Mouse (Mus musculus): Measurements from ENCODE around the gene Zfp217. TPM values are rescaled to one million over a fixed set of nuclear protein-coding genes. Genes with fewer than 3 reads are reported as not detected.

Gene Zfp217
- polyA plus RNA-seq, 1 experiment from 2014 or later: 4.9 TPM

GRCm38 (mm10) chr2:170076941-170077490 is 70.9 kb downstream of the Zfp217 start:
- Histone ChIP-seq H3K4me3 (ENCODE audit: low read depth, low read length) (no peak overlapping the region), H3K4me1 (ENCODE audit: insufficient read depth) (peaks cover 9% of the 10 kb centered on the region), H3K27me3 (ENCODE audit: insufficient read depth, low read length) (no peaks in the 10 kb centered on the region), H3K27ac (ENCODE audit: low read depth) (no peak overlapping the region), H3K9ac (no peak overlapping the region), H3K4me2 (no peak overlapping the region), H3K9me3 (ENCODE audit: low read depth, low read length) (no peaks in the 10 kb centered on the region), H3K36me3 (ENCODE audit: insufficient read depth) (no peaks in the 10 kb centered on the region)
- WGBS: 57% methylated on average over 6 of the region's 6 CpGs
- TF ChIP-seq CTCF (IDR thresholded peaks at IDR 0.05; ENCODE audit: low read depth): peak; percentile 39; the same call in 1 of the 2 replicates
- DNase-seq (peak; percentile 52), ATAC-seq (ENCODE audit: insufficient read depth) (no peak)

DNA sequence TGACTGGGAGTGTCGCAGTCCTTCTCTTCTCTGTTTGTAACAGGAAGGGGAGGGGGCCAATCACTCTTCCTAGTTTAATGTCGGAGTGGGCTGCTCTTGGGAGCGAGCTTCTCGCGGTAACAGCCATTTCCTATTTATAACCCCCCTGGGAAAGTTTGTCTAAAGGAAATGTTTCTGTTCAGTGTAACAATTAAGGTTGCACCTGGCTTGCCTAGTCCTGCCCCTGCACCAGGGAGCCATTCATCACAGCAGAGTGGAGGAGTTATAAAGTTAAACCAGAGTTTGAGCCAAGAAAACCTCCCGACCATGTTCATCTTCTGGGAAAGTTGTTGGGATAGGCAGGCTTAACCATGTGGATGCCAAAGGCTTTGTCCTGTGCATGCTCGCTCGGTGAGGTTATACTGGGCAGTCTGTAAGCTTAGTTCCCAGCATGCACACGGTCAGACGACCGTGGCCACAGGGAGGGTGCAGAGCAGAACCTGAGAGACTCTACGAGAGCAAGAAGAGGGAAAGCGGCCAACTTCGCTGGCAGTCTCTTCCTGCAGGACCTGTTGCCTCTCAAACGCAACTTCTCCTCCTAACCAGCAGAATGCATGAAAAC is 77.2 kb downstream of the Zfp217 start:
- no peaks in the 10 kb centered on the region for H3K36me3 ChIP-seq (ENCODE audit: insufficient read depth)
- H3K4me1 ChIP-seq (ENCODE audit: insufficient read depth): 0 out of 2 replicates have a peak, but pooled peaks cover 3% of the 10 kb centered on the region
- DNase-seq: peak; percentile 72
- peak overlapping the region; percentile 44; the same call in 1 of the 2 replicates for H3K27ac ChIP-seq (ENCODE audit: low read depth)
- peak overlapping the region; percentile 57 for H3K4me2 ChIP-seq
- H3K9ac ChIP-seq: 0 out of 2 replicates have a peak overlapping the region, but pooled peaks have one; percentile 23
- 26% methylated on average over 15 of the region's 15 CpGs for WGBS
- H3K27me3 ChIP-seq (ENCODE audit: insufficient read depth, low read length): no peaks in the 10 kb centered on the region
- TF ChIP-seq CTCF (IDR thresholded peaks at IDR 0.05; ENCODE audit: low read depth): no peak
- peak; percentile 79; the same call in 1 of the 2 replicates for ATAC-seq (ENCODE audit: insufficient read depth)
- peak overlapping the region; percentile 3 for H3K4me3 ChIP-seq (ENCODE audit: low read depth, low read length)
- H3K9me3 ChIP-seq (ENCODE audit: low read depth, low read length): no peaks in the 10 kb centered on the region

GRCm38 (mm10) chr2:170069976-170070375 is 77.9 kb downstream of the Zfp217 start:
- no peaks in the 10 kb centered on the region for H3K36me3 ChIP-seq (ENCODE audit: insufficient read depth)
- no peak for ATAC-seq (ENCODE audit: insufficient read depth)
- no peaks in the 10 kb centered on the region for H3K27me3 ChIP-seq (ENCODE audit: insufficient read depth, low read length)
- H3K9me3 ChIP-seq (ENCODE audit: low read depth, low read length): no peaks in the 10 kb centered on the region
- H3K4me2 ChIP-seq: peak overlapping the region; percentile 57; the same call in 1 of the 2 replicates
- no peak overlapping the region for H3K9ac ChIP-seq
- no peak for TF ChIP-seq CTCF (IDR thresholded peaks at IDR 0.05; ENCODE audit: low read depth)
- peak; percentile 57 for DNase-seq
- no peak overlapping the region for H3K4me3 ChIP-seq (ENCODE audit: low read depth, low read length)
- H3K27ac ChIP-seq (ENCODE audit: low read depth): no peak overlapping the region; the same call in 1 of the 2 replicates
- 63% methylated on average over 5 of the region's 5 CpGs for WGBS
- H3K4me1 ChIP-seq (ENCODE audit: insufficient read depth): 0 out of 2 replicates have a peak, but pooled peaks cover 3% of the 10 kb centered on the region

- H3K9ac ChIP-seq: no peak overlapping the region
- 83% methylated on average over 3 of the region's 3 CpGs for WGBS
- DNase-seq: no peak
- no peak overlapping the region for H3K4me3 ChIP-seq (ENCODE audit: low read depth, low read length)
- no peak overlapping the region for H3K4me2 ChIP-seq
- no peak for ATAC-seq (ENCODE audit: insufficient read depth)
- no peaks in the 10 kb centered on the region for H3K27me3 ChIP-seq (ENCODE audit: insufficient read depth, low read length)
- TF ChIP-seq CTCF (IDR thresholded peaks at IDR 0.05; ENCODE audit: low read depth): no peak
- no peaks in the 10 kb centered on the region for H3K4me1 ChIP-seq (ENCODE audit: insufficient read depth)
- no peaks in the 10 kb centered on the region for H3K9me3 ChIP-seq (ENCODE audit: low read depth, low read length)
- no peaks in the 10 kb centered on the region for H3K36me3 ChIP-seq (ENCODE audit: insufficient read depth)
- H3K27ac ChIP-seq (ENCODE audit: low read depth): no peak overlapping the region
Observed at GRCm38 (mm10) chr2:170062378-170062777, 85.5 kb downstream of the Zfp217 start.

- peak; percentile 67 for TF ChIP-seq CTCF (IDR thresholded peaks at IDR 0.05; ENCODE audit: low read depth)
- Histone ChIP-seq H3K9me3 (ENCODE audit: low read depth, low read length) (no peaks in the 10 kb centered on the region), H3K9ac (no peak overlapping the region), H3K4me2 (no peak overlapping the region), H3K36me3 (ENCODE audit: insufficient read depth) (no peaks in the 10 kb centered on the region), H3K27me3 (ENCODE audit: insufficient read depth, low read length) (no peaks in the 10 kb centered on the region), H3K4me1 (ENCODE audit: insufficient read depth) (no peaks in the 10 kb centered on the region), H3K4me3 (ENCODE audit: low read depth, low read length) (no peak overlapping the region), H3K27ac (ENCODE audit: low read depth) (no peak overlapping the region)
- no peak for ATAC-seq (ENCODE audit: insufficient read depth)
- 72% methylated on average over 4 of the region's 4 CpGs for WGBS
- peak; percentile 54 for DNase-seq
Observed at GRCm38 (mm10) chr2:170060066-170060465, 87.8 kb downstream of the Zfp217 start.

GRCm38 (mm10) chr2:170058774-170059173 is 89.1 kb downstream of the Zfp217 start:
- peak; percentile 64; the same call in 1 of the 2 replicates for ATAC-seq (ENCODE audit: insufficient read depth)
- DNase-seq: peak; percentile 90

More at GRCm38 (mm10) chr2:170058774-170059173, 89.1 kb downstream of the Zfp217 start:
- TF ChIP-seq CTCF (IDR thresholded peaks at IDR 0.05; ENCODE audit: low read depth): no peak
- Histone ChIP-seq H3K4me1 (ENCODE audit: insufficient read depth) (no peaks in the 10 kb centered on the region), H3K9me3 (ENCODE audit: low read depth, low read length) (no peaks in the 10 kb centered on the region), H3K27ac (ENCODE audit: low read depth) (peak overlapping the region; percentile 14; the same call in 1 of the 2 replicates), H3K27me3 (ENCODE audit: insufficient read depth, low read length) (no peaks in the 10 kb centered on the region), H3K4me3 (ENCODE audit: low read depth, low read length) (no peak overlapping the region), H3K36me3 (ENCODE audit: insufficient read depth) (no peaks in the 10 kb centered on the region), H3K9ac (no peak overlapping the region), H3K4me2 (no peak overlapping the region)
- WGBS: 57% methylated on average over 14 of the region's 14 CpGs

Measured in lung, embryonic 14.5 days (tissue).